Mouse (Mus musculus) cerebellum, postnatal 10 days (tissue): ENCODE data around the gene Dleu7.

Source experiments
- DNase-seq, 2 experiments: peaks; one replicate each; pipeline ENCODE4 v3.0.0; 2021; ENCODE audit warnings: mixed read lengths in 2 of 2

The Dleu7 gene

DNA sequence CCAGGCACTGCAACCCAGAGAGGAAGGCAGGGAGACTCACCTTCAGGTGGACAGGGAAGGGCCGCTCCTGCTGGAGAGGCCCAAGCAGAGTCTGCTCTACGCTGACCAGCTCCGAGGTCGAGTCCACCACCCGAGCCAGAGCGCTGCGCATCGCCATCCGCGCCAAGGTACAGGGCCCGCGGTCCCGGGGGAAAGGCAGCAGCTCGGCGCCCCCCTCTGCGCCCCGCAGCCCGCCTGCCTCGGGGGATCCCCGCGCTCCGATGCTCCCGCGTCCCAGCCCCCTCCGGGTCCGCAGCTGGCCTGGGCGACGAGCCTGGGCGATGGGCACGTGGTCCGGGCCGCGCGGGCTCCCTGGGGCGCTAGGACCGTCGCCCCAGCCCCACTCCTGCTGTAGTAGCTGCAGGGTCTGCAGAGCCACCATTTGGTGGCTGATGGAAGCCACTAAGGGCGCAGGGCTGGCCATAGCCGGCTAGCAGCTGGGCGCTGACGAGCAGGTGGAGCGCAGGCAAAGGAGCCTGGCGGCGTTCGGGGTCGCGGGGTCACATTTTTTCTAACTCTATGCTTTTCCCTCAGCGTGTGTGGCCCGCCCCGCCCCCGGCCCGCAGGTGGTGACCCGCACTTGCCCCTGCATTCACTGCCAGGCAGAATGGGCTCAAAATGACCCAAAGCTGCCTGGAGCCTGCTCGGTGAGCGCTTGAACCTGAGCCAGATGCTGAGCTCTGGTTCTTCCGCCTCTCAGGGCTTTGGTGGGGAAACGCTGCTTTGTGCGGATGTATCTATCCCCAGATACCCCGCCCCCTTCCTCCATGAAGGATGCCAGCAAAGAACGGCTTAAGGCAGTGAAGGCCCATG is at the start of gene Dleu7, which contains the start of gene Rnaseh2b:
Dleu7 (minus strand) TSS at position 560 of the 852 bp plus-strand sequence.
Rnaseh2b (plus strand) TSS at position 102 of the 852 bp plus-strand sequence.
- DNase-seq: peak; percentile 69 to 72

DNA sequence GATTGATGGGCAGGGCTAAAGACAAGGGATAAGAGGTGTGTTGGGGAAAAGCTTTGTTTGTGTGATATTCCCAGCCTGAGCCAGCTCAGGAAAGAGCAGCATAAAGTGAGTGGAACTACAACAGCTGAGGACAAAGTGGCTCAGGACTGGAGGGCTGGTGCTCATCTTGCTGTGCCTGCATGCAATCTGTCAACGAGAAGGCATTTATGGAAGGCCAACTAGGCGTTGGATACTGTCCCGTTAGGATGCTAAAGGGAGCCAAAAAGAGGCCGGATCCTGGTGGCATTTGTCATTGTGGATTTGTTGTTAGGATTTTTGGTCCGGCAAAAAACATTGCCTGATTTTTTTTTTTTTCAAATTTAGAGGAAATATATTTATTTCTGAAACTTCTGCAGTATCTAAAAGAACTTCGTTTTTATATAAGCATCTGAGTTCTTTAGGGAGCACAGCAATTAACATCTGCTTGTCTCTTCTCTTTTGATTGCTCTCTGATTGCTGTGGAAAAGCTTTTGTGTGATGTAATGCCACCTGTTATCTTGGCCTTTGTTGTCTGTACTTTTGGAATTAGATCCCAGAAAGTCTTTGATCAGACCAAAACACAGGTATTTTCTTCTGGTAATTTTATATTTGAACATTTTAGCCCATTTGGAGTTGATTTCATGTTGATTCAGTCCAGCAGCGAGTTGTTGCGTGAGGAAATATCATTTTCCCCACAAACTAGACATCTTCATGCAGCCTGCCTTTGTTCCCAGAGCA is 49.2 kb upstream of the Dleu7 start:
- DNase-seq: peak; percentile 76 to 78

DNA sequence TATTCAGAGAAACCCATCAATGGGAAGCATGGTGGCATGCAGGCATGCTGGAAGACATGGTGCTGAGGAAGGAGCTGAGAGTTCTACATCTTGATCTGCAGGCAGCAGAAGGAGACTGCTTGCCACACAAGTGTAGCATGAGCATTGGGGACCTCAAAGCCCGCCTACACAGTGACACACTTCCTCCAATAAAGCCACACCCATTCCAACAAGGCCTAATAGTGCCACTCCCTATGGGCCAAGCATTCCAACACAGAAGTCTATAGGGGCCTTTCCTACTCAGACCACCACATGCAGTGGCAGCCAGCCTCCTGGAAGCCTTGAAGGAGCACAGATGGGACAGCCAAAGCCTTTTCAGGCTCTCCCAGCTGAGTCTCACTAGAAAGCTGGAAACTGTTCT is 46.3 kb upstream of the Dleu7 start:
- DNase-seq: peak in 1 of 2 experiments; percentile 46

DNA sequence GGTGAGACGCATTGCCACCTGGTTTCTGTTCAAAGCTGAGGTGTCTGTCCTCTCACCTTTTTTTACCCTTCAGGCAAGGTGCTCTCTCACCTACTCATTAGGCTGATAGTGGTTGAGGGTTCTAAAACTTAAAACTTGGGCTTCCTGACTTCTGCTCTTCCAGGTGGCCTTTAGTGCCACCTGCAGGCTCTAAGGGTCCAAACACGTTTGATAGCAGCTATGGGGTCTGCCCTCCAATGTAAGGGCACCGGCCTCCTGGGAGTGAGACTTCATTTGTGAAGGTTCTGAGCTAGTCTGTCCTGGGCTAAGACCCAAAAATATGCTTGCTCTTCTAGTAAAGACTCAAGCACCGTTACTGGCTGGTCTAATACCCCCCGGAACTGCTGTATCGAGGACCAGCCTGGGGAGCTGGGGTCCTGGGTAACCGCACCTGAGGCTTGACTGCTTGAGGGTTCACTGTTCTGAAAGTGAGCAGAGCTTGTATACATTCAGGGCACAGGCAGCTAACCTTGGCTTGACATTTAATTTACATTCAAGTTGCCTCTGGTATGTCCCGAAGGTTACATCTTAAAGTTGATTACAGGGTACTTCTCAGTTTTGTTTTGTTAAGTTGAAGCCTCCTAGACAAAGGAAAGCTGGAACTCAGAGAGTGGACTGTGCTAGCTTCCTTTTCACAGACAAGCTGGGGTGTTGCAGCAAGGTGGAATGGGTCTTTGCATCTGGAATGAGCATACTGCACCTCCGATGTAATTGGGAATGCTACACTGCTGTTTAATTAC is 41.3 kb upstream of the Dleu7 start:
- DNase-seq: no peak

DNA sequence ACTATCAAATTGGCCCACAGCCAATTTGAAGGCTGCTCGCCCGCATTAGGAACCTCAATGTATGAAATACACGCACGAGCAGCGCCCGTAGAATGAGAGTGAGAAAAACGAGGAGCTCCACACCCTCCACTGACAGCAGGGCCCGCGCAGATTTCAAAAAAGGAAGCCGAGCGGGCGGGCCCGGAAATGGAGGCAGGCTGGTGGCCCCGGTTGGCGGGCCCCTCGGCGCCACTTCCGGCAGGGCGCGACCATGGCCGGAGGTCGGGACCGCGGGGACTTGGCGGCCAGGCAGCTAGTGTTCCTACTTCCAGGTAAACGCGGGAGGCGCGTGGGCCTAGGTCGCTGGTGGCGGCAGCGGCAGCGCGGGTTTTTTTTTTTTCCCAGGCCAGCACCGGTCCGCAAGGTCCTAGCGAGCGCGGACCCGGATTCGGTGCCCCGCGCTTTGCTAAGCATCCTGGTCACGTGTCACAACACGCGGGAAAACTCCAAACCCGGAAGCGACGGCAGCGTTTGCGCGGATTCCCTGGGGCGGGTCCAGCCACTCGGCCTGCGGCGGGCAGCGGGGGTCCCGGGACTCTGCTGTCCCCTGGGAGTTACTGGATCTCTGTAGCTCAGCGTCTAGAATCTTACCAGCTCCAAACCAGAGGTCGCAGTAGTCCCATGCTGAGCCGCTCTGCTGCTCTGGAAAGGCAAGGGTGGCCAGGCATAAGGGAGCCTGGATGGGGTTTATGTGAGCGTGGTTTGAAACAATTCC is 39.2 kb upstream of the Dleu7 start:
- DNase-seq: peak; percentile 92 to 94

DNA sequence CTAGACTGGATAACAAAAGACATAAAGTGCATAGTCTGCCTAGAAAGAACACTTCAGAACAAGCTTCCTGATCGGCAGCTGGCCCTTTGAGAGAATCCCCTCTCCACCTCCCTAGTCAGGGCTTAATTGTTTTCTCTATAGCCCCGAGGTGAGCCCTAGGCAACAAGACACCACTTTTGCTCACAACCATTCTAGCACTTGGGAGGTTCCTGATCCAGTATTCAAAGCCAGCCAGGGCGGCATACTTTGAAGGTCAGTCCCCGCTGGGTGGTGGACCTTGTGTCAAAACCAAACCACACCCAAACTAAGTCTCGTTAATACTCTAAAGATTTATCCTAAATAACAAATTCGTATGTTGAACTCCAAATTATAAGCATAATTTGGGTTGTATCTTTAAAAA is 38.6 kb upstream of the Dleu7 start:
- no peak for DNase-seq

DNA sequence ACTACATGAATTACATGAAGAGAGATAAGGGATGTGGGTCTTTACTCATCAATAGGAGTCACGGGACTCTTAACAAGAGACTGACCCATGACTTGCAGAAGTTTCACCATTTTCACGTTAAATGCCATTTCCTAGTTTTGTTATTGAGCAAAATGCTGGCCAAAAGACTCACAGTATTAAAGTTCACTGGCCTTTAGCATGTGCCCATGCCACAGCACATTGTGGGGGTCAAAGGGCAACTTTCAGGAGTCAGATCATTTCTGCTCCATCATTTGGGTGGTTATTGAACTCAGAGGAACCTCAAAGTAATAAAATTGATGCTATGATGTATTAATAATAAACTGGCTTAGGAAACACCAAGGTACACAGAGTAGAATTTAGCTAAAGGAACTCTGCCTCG is 36.8 kb upstream of the Dleu7 start:
- DNase-seq: no peak

DNA sequence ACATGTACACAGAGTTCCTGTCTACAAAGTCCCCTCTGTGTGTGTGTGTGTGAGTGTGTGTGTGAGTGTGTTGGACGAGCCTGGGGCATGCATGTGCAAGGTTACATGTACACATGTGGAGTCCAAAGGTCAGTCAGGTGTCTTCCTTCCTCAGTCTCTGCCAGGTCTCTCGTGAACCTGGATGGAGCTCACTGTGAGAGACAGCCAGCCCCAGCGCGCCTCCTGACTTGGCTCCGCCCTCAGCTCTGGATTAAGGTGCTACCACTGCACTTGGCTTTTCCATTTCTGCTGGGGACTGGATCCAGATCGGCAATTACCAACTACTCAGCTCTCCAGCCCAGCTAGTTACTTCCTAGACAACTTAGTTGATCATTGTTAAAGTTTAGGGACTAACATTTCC is 35.8 kb upstream of the Dleu7 start:
- DNase-seq: no peak

DNA sequence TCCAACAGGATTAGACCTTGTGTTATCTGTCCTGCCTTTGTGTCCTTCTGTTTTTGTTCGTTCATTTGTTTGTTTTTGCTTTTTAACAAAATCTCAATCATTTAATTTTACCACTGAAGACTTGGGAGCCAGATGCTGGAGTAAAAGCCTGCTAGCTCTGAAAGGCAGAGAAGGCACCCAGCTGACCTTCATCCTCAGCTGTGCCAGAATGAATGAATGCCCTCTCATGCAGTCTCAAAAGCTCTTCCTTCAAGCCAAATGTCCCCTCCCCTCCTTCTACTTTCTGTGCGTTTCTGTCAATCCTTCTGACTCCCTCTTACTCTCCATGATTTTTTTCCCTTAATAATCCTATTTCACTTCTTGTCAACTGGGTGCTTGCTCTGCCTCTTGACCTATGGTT is 34.3 kb upstream of the Dleu7 start:
- DNase-seq: peak in 1 of 2 experiments; percentile 43

DNA sequence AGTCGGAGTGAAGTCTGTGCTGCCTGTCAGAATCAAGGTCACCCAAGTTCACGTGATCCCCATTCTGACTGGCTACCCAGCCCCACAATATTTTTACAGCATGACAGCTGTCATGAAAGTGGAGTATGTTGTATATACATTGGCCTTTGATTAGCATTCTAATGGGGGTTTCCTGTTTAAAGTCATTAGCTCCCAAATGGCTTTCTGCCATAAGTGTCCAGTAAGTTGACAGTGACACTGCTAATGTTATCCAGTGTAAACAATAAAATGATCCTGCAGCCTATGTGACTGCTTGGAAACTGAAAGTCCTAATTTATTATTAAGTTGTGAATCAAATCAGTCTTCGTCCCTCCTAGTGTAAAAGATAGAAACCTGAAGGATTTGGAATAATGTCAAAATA is 33.2 kb upstream of the Dleu7 start:
- DNase-seq: no peak

DNA sequence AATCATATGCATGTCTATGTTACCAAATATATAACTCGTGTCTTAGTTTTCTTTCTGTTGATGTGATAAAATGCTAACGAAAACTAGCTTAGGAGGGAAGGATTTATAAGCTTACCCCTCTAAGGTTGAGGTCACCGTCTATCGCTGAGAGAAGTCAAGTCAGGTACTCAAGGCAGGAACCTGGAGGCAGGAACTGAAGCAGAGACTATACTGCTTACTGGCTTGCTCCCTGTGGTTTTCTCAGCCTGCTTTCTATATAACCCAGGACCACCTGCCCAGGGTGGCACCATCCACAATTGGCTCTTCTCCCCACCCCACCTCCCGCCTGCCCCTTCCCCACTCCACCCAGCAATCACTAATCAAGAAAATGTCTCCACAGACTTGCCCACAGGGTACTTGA is 32.1 kb upstream of the Dleu7 start:
- no peak for DNase-seq

DNA sequence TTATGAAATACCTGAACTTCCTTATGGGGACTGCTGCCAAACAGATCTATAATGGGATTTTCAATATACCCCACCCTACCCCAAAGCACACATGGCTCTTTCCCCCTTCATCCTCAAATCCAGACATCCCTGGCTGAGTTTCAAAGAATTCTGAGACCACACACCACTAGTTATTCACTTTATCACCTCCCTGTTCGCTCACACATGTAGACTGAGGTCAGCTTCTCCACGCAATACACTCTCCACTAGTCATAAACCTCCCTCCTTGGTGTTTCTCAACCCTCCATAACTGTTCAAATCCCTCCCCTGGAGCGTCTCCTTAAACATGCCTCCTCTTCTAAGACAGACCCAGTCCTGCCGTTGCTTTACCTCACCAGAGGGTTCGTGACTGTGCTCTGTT is 30.6 kb upstream of the Dleu7 start:
- DNase-seq: no peak

DNA sequence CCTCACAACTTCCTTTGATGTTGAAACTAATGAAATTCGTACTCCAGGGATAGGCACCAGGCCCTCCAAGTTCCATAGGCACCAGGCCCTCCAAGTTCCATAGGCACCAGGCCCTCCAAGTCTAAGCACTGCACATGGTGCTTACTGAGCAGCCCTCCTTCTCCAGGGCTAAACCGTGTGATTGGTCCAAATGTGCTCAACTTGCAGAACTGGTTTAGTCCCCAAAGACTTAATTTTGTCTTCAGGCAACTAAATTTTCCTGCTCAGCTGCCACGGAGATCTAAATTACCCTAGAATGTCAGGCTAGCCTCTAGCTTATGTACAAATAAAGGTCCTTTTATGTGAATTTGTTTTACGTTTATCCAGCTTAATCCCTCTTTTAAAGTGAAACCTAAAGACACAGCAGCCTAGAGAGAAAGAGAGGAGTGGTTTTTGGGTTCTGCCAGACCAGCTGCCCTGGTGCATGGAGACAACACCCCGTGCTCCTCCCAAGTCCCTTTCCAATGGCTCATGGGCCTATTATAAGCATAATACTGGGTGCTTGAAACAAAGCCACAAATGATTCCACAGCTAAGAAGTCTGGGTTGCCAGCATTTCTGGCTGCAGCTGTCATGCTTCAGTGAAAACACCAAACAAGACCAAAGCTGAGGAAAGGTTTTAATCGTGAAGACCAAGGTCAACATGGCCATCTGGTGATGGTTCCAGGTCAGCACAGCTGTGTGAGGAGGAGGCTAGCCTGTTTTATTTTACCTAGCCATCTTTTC is 29.9 kb upstream of the Dleu7 start:
- no peak for DNase-seq

DNA sequence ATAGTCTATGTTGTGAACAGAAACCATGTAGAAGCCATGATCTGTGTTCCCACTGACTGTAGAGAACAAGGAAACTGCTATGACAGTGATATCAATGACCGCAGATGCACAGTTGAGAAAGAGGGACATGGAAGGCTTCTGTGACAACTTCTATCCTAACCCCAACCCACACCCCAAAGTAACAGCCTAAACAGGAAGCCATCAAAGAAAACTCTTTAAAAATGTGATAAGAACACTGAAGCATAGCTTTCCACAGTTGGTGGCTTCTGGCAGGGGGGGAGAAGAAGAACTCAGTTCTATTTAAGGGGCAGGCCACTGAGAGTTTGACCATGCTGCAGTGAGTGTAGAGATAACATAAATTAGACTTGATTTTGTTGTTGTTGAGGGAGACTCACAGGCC is 18.8 kb upstream of the Dleu7 start:
- no peak for DNase-seq

DNA sequence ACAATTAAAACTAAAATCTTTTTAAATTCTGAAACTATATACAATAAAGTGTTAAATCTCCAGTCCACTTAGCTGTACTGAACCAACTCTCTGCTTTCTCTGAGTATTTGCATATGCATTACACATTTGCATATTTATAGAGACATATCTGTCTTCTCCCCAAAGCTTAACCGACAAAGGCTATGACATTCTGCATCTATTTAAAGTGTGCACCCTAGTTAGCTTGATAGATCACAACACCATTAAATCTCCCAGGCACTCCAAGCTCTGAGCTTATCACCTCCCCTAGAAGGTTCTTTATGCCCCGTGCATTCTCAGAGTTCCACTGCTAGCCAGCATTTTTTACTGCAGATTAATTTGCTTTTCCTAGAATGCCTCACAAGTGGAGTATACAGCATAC is 16.2 kb upstream of the Dleu7 start:
- no peak for DNase-seq

DNA sequence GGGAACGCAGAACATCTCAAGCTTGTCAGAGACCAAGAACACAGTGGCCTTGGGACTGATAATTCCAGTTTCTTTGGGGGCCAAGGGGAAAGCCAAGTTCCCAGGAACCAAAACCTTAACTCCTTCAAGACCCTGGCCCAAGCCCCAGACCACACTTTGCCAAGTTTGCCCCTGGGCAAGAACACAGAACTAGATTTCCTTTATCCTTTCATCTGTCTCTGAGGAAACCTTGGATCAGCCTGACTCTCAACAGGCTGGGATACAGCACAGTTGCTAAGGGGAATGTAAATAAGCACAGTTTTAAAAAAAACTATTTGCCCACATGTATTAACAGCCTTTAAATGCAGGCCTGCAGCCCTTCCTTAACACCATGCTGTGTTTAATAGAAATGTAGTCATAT is 14.7 kb upstream of the Dleu7 start:
- peak; percentile 11 to 31 for DNase-seq

DNA sequence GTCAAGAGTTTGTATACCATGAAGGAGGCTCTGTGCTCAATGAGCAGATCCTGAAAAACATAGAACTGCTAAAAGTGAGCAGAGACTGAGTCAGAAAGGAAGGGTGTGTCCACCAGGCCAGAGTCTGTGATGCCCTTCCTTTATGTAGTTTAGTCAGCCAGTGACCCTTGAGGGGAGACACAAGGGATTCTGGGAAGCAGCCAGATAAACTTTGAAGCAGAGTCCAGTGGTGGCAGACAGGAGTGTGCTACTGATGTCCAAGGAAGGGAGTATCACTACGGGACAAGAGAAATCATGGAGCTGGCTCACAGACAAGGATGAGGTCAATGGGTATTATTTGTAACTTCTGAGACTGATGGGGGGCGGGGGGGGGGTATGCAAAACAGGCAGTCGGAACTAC is 7.2 kb upstream of the Dleu7 start:
- DNase-seq: no peak

DNA sequence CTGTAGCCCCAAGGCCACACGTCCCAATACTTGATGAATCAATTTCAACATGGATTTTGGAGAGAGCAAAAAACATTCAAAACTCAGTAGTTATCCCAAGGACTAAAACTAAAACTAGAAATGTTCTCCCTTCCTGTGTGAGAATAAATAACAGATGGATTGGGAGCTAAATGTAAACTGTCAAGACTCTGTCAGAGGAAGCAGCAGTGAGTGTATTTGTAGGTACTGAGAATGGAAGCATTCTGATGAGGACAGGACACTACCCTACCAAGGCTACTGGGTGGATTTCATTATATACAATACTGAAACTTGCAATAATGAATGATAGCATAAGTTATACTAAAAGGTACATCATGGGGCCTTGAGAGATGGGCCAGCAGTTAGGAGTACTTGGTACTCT is 6.0 kb upstream of the Dleu7 start:
- no peak for DNase-seq

DNA sequence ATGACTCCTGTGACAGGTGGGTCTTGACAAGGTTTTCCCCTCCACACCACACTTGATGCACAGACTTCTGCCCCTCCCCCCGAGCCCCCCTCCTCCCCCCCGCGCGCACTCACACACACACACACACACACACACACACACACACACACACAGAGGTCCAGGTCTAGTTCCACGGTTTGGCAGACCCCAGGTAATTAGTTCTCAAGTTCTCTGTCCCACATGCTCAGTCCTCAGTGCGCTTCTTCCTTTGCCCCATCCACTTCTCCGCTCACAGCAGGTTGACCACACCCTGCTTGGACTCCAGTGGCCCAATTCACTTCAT is 720 bp downstream of the Dleu7 start:
- DNase-seq: no peak

DNA sequence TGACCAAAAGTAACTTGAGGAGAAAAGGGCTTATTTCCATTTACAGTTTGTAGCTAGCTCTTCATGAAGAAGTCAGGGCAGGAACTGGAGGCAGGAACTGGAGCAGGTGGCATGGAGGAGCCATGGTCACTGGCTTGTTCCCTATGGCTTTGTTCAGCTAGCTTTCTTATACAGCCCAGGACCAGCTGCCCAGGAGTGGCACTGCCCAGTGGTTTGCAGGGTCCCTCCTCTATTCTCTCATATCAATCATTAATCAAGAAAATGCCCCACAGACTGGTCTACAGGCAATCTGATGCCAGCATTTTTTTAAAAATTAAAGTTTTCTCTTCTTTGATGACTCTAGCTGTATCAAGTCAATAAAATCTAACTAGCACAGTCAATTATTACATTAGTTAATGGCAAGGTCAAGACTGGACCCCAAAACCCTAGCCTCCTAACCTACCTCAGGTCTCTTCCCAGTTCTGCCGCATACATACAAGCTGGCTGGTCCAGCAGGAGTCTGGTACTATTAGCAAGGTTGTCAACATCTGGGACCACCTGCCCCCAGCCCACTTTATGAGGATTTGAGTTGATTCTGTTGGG is 1.4 kb downstream of the Dleu7 start:
- DNase-seq: no peak

DNA sequence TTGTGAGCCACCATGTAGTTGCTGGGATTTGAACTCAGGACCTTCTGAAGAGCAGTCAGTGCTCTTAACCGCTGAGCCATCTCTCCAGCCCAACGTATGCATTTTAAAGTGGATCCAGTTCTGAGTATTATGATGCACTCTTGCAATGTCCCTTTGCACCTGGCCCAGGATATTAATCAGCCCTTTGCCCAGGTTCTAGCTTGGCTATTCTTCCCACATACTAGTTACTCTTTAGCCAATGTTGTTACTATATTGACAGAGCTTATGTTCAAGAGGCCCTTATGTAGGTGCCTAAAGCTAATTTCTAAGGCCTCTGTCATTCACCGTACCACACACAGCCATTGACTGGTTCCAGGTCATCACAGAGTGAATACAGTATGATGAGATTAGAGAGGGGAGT is 4.1 kb downstream of the Dleu7 start:
- DNase-seq: no peak

DNA sequence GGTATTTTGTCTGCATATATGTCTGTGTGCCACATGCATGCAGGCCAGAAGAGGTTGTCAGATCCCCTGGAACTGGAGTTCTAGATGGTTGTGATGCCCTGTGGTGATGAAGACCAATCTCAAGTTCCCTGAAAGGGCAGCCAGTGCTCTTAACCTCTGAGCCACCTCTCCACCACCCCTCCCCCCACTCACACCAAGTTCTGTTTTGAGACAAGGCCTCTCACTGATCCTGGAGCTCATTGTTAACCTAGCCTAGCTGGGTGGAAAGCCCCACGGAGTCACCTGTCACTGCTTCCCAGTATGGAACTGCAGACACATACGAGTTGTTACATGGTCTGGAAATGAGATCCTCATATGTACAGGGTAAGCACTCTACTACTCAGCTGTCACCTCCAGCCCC is 9.9 kb downstream of the Dleu7 start:
- DNase-seq: no peak
